Mouse (Mus musculus): ENCODE results near the gene Lta.

Gene Lta

DNA sequence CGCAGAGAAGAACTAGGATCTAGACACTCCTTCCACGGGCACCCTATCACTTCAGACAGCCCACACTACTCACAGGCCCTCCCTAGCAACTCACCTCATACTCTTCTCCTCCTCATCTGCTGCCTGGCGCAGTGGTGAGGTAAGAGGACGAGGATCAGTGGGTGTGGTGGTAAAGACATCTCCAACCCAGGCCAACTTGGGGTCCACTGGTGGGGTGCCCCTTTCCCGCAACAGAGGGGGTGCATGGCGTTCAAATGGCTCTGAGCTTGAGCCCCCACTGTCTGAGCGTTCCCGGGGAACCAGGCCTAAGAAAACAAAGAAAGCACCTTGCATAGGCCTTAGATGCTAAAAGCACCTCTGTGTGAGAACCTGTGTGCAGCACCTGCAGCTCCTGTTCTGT lies 47.9 kb downstream of the Lta start:
- DNase-seq: no peak

DNA sequence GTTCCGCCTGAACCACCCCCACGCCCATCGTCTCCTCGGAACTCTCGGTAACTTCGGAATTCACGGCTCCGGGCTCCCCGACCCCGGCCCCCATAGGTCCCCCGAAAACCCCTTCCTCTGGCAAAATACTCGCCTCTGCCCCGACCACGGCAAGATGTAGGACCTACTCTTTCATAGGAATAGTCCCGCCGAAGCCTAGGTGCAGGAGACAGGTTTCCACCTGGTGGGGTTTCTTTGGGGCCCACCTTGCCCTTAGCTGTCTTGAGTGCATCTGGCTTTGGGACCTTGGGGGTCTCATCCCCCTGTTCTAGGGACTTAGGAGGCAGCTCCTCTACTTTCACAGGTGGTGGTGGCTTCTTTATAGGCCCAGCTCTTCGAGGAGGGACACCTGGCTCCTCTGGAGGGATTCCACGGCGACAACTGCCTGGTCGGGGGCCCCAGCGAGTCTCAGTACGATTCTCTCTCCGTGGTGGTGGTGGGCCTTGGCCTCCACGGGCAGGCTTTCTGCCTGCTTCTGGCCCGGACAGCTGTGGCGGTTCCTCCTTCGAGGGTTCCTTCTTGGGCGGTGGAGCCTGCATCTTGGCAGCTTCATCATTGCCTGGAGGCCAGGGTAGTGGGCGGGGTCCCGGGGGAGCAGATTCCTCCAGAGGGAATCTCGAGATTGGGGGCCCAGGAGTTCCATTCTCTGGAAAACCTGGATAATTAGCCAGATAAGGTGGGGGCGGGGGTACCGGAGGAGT lies 48.5 kb downstream of the Lta start:
- DNase-seq: no peak

DNA sequence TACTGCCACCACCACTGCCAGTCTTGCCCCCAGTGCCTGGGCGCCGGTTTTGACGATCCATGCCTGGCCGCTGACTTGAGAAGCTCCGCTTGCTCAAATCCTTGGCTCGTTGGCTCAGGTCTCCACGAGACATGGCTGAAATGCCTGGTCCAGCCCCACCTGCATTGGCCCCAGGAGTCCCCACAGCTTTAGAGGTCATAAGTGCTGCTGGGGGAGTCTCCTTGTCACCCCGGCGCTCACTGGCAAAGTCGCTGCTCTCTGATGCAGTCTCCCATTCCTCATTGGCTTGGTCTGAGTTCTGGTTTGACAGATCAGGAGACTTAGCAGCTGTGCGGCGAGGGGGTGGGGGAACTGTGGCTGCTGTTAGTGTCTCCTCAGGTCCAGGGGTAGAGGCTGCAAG lies 49.7 kb downstream of the Lta start:
- DNase-seq: no peak

DNA sequence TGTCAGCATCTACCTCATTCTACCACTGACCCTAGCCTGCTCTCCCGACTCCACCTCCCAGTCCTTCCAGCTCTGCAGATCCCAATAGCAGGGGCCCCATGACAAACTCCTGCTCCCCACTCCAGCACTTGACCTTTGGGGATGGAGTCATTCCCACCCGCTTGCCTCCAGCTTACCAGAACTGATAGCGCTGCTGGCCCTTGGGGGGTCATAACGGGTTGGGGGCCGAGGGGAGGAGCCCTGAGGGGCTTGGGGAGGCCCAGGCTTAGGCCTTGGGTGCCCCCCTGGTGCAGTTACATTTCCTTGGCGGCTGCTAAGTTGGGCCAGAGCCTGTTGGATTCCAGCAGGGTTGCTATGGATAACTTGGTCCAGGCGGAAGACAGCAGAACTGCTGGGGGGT lies 50.5 kb downstream of the Lta start:
- no peak for DNase-seq

DNA sequence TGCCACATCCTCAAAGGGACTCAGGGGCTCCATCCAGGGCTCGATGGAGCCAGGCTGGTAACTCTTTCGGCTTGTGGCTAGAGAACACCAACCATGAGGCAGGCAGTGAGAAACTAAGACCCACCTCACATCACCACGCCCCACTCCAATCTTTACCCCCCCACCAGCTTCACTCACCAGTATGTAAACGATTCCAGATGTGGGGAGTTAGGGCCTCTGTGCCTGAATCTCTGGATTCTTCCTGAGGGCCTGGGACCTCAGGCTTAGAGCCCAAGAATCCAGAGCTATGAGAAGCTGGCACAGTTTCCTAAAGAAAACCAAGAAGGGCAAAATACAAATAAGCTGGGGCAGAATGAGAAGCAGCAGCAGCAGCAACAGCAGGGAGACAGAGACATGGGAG lies 51.2 kb downstream of the Lta start:
- DNase-seq: no peak
